Mouse (Mus musculus) E14TG2a.4 (cell line): ENCODE measurements around the gene Gm45716.
"Not testable (repeated sequence)": the region's sequence is repeated elsewhere in the genome, so short reads cannot be mapped to it uniquely, and the experiment has no call there.

Source experiments
- CTCF ChIP-seq: conservative IDR thresholded peaks from 2 replicates; pipeline ENCODE4 v1.5.1; 2014; ENCODE audit warnings: low read length
- POU5F1 ChIP-seq: IDR thresholded peaks from 2 replicates; pipeline ENCODE4 v1.6.1; 2014; ENCODE audit warnings: low read length, borderline replicate concordance

DNA sequence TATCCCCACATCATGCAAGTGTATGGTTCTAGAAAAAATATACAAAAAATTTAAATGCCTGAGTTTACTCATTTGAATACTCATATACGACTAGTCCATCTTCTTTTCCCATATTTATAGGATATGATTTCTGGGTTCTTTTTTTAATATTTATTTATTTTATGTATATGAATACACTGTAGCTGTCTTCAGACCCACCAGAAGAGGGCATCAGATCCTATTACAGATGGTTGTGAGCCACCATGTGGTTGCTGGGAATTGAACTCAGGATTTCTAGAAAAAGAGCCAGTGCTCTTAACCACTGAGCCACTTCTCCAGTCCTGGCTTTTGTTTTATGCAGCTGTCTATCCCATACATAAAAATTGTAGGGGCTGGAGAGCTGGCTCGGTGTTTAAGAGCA lies 94.5 kb downstream of the Gm45716 start:
- TF ChIP-seq POU5F1, CTCF: not testable (repeated sequence)
